Mouse (Mus musculus): ENCODE results near the gene Olfr215.
"Not testable (repeated sequence)": the region's sequence is repeated elsewhere in the genome, so short reads cannot be mapped to it uniquely, and the experiment has no call there.

Olfr215 gene

GRCm38 (mm10) chr6:116584095-116584494, at the start of gene Olfr215:
Gene Olfr215 (minus strand): TSS chr6:116584195.
- no peak for DNase-seq (ENCODE audit: low spot score)

GRCm38 (mm10) chr6:116632129-116632528, 48.1 kb upstream of the Olfr215 start:
- DNase-seq (ENCODE audit: low spot score) = peak; percentile 82

DNA sequence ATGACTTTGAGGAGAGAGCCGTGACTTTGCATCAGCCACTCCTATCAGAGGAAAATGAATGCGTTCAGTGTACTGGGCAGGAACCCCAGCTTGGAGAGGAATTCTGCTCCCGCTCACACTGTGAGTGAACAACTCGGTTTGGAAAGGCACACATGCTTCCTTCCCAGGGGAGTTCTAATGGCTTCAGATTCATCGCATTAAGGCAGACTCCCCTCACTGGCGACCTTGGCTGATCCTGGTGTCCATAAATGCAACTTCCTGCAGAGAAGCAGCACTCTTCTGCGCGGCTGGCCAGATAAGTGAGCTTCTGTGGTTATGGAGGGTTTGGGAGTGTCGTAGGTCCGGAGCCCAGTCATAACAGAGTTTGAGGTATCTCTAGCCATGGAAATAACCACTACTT, 45.8 kb upstream of the Olfr215 start:
- DNase-seq (ENCODE audit: low spot score) = no peak

GRCm38 (mm10) chr6:116628539-116629171, 44.7 kb upstream of the Olfr215 start, which contains the start of gene Zfp422:
Gene Zfp422 (minus strand): TSS chr6:116628999.
- peak; percentile 60 for DNase-seq (ENCODE audit: low spot score)

DNA sequence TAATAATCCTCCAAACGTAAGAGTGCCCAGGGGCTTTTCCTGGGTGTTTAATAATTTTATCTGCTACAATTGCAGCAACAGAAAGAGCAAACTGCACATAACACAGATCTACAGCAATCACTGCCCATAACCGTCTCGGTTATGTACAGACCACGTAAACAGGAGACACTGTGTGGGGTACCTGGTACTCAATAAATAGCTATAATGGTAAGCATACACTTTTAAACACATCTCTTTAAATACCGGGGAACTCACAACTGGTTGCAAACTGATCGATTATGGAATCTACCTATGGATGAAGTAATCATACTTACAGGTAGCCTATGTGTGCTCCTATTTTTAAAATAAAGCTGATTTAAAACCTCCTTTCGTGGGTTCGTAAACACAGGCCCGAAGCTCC, 44.1 kb upstream of the Olfr215 start:
- no peak for DNase-seq (ENCODE audit: low spot score)

DNA sequence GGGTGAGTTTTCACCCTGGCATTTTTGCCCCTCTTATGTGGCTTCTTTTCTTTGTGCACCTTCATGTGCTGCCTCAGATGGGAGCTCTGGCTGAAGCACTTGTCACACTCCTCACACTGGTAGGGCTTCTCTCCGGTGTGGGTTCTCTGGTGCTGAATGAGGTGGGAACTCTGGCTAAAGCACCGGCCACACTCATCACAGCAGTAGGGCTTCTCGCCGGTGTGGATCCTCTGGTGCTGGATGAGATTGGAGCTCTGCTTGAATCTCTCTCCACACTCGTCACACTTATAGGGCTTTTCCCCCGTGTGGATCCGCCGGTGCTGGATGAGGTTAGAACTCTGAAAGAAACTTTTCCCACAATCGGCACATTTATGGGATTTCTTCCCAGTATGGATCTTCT, 42.4 kb upstream of the Olfr215 start:
- not testable (repeated sequence) for DNase-seq (ENCODE audit: low spot score)

GRCm38 (mm10) chr6:116621318-116622023, 37.5 kb upstream of the Olfr215 start:
- no peak for DNase-seq (ENCODE audit: low spot score)

- no peak for DNase-seq (ENCODE audit: low spot score)
Observed at GRCm38 (mm10) chr6:116618073-116618472, 34.1 kb upstream of the Olfr215 start.

DNA sequence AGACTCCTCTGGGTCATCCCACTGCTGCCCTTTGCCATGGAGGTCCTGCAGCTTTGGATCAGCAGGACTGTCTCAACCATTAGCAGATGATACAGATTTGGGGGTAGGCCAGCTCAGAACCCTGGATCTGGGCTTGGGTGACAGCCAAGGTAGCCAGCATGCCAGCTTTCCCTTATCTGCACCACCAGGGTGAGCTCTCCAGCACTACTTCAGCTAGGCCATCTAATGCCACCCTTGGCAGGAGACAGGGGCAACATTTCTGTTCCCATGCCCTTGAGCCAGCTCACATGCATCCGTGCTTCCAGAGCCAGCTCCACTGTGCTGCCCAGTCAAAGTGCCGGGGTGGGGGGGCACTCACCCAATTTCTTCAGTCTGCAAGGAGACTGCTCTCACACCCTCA, 31.7 kb upstream of the Olfr215 start:
- DNase-seq (ENCODE audit: low spot score) = no peak

GRCm38 (mm10) chr6:116607230-116607629, 23.2 kb upstream of the Olfr215 start:
- DNase-seq (ENCODE audit: low spot score) = no peak

DNA sequence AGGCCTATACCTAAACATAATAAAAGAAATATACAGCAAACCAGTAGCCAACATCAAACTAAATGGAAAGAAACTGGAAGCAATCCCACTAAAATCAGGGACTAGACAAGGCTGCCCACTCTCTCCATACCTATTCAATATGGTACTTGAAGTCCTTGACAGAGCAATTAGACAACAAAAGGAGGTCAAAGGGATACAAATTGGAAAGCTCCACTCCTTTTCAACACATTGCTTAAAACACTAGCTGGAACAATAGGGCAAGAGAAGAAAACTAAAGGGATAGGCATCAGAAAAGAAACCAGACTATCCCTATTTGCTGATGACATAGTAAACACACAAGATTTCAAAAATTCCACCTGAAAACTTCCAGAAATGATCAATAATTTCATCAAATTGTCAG, 17.0 kb upstream of the Olfr215 start:
- DNase-seq (ENCODE audit: low spot score) = not testable (repeated sequence)

DNA sequence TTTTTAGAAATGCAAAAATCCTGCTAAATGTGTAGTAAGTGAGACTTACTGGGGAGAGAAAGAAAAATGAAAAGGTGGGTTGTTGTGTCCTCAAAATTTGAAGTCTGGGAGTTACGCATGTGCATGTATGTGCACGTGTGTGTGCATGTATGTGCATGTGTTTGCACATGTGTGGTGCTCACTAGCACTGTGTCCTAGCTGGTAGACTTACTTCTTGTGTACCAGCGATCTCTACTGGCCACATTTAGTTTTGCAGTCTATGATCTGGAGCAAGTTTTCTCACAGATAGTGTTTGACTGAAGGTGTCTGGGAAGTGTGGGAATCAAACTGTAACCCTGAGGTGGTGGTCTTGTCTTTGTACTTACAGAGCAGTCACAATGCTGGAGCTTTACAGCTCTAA, 14.2 kb downstream of the Olfr215 start:
- DNase-seq (ENCODE audit: low spot score) = no peak

DNA sequence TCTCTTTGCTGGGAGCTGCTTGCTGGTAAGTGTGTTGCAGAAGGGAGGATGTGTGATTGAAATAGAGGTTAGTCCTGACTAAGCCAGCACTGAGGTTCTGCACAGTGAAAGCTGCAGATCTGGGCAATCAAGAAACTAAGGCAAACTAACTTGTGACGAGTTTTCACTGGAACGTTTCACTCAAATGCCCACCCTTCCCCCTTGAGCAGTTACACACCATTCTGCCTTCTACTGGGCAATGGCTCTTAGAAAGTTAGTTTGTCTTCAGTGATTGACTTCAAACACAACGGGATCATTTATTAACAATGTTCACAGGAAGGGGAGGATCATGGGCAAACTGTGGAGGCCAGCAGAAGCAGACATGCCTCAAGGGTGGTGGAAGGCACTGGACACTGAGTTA, 29.0 kb downstream of the Olfr215 start:
- DNase-seq (ENCODE audit: low spot score) = no peak

DNA sequence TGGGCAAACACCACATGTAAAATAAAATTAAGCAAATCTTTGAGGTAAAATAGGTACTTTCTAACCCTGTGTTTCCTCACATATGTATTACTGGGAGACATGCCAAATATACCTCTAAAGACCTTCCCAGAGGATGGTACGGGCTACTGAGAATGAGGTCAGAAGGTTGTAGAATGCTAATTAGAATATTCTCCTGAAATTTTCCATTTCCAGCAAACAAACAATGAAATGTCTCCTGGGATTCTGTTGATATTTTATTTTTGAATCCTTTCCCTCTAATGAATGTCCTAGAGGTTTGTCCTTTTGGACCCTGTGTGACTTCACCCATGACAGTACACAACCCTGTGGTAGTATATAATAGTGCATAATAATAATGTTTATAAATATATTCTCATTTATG, 30.1 kb downstream of the Olfr215 start, which contains the start of gene Olfr214:
Olfr214 (plus strand) TSS at position 301 of the 400 bp plus-strand sequence.
- DNase-seq (ENCODE audit: low spot score) = no peak

- DNase-seq (ENCODE audit: low spot score) = not testable (repeated sequence)
Observed at GRCm38 (mm10) chr6:116550841-116551240, 33.2 kb downstream of the Olfr215 start, which contains the start of gene Gm5580. Gene Gm5580 (plus strand): TSS chr6:116551141.

DNA sequence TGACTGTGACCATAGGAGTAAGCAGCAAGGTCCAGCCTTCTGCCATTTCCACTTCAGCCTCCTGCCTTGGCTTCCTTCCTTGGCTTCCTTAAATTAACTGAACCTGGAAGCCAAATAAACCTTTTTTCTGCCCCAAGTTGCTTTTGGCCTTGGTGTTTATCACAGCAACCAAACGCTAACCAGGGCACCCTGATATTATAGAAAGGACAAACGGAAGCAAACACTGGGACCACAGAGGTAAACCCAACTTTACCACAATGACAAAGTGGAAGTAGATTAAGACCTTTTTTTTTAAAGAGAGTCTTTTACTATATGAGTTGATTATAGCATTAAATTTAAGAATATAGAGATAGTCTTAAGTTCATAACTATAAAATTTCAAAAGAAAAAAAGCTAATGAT, 41.5 kb downstream of the Olfr215 start:
- no peak for DNase-seq (ENCODE audit: low spot score)

- DNase-seq (ENCODE audit: low spot score) = no peak
Observed at GRCm38 (mm10) chr6:116538156-116538555, 45.8 kb downstream of the Olfr215 start, which contains the start of gene Olfr213. Gene Olfr213 (plus strand): TSS chr6:116538456.

Data from urinary bladder, postnatal 25 days (tissue).